Mouse (Mus musculus) bone marrow, adult 2 months (tissue): ENCODE results near the gene Cdx2.

Source experiments
- CTCF ChIP-seq: fragments of 200-500 bp; IDR thresholded peaks from 2 replicates; pipeline ENCODE4 v1.5.1; 2011; ENCODE audit warnings: low read length, control low read depth; ENCODE audit not compliant: control insufficient read depth, insufficient read depth
- POLR2A ChIP-seq: fragments of 200-500 bp; IDR thresholded peaks from 2 replicates; pipeline ENCODE4 v1.6.1; 2011; ENCODE audit warnings: low read depth, mild to moderate bottlenecking, control low read depth, low read length, borderline replicate concordance; ENCODE audit not compliant: control insufficient read depth

GRCm38 (mm10) chr5:147312830-147313685 is 6.0 kb upstream of the Cdx2 start:
- TF ChIP-seq CTCF (no peak), POLR2A (no peak)
